Mouse (Mus musculus): Measurements from ENCODE around the gene Oas1d. TPM values are rescaled to one million over a fixed set of nuclear protein-coding genes. Genes with fewer than 3 reads are reported as not detected.

Gene Oas1d
- not detected for total RNA-seq (2023)

GRCm38 (mm10) chr5:120914204-120914603 is at the start of gene Oas1d:
Gene Oas1d (plus strand): TSS chr5:120914536.

GRCm38 (mm10) chr5:120887413-120887812 is 26.9 kb upstream of the Oas1d start, which contains the start of gene Oas1g:
Gene Oas1g (minus strand): TSS chr5:120887613.

GRCm38 (mm10) chr5:120906791-120907733 is 7.3 kb upstream of the Oas1d start, which contains the start of gene Oas1a:
Gene Oas1a (minus strand): TSS chr5:120907521.

Other genes with a start within 250 kb of the Oas1d start
- 100 to 1,000 TPM; 257 to 297 TPM for gene Dtx1, start 202.6 kb upstream of the Oas1d start, total RNA-seq (2023)
- gene Oas2, start 164.7 kb upstream of the Oas1d start, total RNA-seq (2023): 1 to 10 TPM; 6.1 to 8.0 TPM
- gene Oas3, start 136.9 kb upstream of the Oas1d start, total RNA-seq (2023): 10 to 100 TPM; 15.4 to 27.4 TPM
- gene Oas1e, start 119.0 kb upstream of the Oas1d start, total RNA-seq (2023): 1 to 10 TPM in 1 of 2 experiments, under 1 TPM in 1; 0.74 to 1.8 TPM
- gene Oas1c, start 102.0 kb upstream of the Oas1d start, total RNA-seq (2023): 10 to 100 TPM; 11.0 to 13.1 TPM
- gene Oas1f, start 67.2 kb upstream of the Oas1d start, total RNA-seq (2023): not detected
- not detected for gene Oas1h, start 53.1 kb upstream of the Oas1d start, total RNA-seq (2023)
- gene Oas1g, start 26.9 kb upstream of the Oas1d start, total RNA-seq (2023): not detected
- gene Oas1a, start 7.0 kb upstream of the Oas1d start, total RNA-seq (2023): 1 to 10 TPM; 3.1 to 5.1 TPM
- not detected for gene Rph3a, start 95.6 kb downstream of the Oas1d start, total RNA-seq (2023)